Mouse (Mus musculus) left cerebral cortex, postnatal 14 days (tissue): Measurements from ENCODE around the gene Psme2. TPM values are rescaled to one million over a fixed set of nuclear protein-coding genes. Genes with fewer than 3 reads are reported as not detected.

ENCODE experiments used
- DNase-seq, 2 experiments: peaks; one replicate each; pipeline ENCODE4 v3.0.0; 2021 to 2022; ENCODE audit warnings: low spot score in 2 of 2, mixed read lengths in 1 of 2
- intact Hi-C: fragments of 180-260 bp; cut with DNase I; formaldehyde crosslinking; loops from one replicate; pipeline ENCODE4 v1.15.1; 2025
- total RNA-seq, 2 experiments: library from RNA; stranded (reverse); gene quantifications; 2 replicates each; pipeline ENCODE4 v1.2.3; 2021

Gene Psme2
- total RNA-seq, 2 experiments from 2014 or later: 48.1 to 49.0 TPM

- intact Hi-C loops: no loop called here
- no peak for DNase-seq
These were observed 15.2 kb downstream of the Psme2 start for GRCm38 (mm10) chr14:55575711-55576110.

GRCm38 (mm10) chr14:55575302-55575701 lies 15.6 kb downstream of the Psme2 start, which contains the start of gene Fitm1:
Fitm1 (plus strand) TSS chr14:55575617.
- no peak for DNase-seq
- intact Hi-C loops: no loop called here

DNA sequence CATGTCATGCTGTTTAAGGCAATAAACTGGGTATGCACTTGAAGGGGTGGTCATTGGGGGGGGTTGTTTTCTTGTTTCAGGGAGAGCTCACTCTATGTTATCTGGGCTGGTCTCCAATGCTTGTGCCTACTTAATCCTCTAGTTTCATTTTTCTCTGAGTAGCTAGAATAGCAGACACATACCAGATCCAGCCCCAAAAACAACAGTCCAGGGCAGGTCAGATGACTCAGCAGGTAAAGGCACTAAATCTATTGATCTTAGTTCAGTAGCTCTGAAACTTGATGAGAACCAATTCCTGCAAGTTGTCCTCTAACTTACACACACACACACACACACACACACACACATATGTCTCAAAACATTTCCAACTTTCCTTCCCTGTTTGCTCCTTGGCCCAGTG lies 19.2 kb downstream of the Psme2 start:
- intact Hi-C loops: no loop called here
- no peak for DNase-seq

GRCm38 (mm10) chr14:55570588-55570987 lies 20.3 kb downstream of the Psme2 start:
- no peak for DNase-seq
- intact Hi-C loops: no loop called here

DNA sequence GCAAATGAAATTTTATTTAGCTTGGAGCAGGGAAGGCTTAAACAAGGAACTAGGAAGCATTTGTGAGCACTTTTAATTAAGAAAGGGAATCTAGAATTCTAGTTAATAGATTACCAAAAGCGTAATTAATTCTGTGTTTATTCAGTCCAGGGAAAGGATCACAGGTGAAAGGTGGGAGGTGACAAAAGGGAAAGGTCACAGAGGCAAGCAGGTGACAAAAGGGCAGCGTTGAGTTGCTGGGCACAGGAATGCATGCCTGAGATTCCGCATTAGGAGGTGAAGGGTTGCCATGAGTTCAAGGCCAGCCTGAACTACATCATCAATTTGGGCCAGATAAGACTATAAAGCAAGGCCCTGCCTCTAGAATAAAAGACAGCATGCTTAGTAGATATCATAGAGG lies 23.4 kb downstream of the Psme2 start:
- intact Hi-C loops: no loop called here
- no peak for DNase-seq

GRCm38 (mm10) chr14:55565748-55566147 lies 25.2 kb downstream of the Psme2 start:
- DNase-seq: no peak
- intact Hi-C loops: no loop called here

DNA sequence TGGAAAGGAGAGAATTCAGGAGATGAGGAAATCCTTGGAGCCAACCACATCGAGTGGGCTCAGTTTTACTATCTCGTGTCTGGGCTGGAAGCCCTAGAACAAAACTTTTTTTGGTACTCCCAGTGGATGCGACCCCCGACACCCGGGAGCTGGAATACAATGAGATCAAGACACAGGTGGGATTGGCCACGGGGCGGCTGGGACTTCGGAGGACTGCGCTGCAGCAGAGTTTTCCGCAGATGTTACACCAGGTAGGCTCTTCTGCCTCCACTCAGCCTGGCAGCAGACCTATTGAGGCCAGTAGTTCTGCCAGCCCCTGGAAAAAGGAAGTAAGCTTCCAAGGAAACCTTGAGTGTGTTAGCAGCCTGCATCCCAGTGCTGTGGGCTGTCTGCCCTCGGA lies 27.7 kb downstream of the Psme2 start:
- intact Hi-C loops: no loop called here
- no peak for DNase-seq

DNA sequence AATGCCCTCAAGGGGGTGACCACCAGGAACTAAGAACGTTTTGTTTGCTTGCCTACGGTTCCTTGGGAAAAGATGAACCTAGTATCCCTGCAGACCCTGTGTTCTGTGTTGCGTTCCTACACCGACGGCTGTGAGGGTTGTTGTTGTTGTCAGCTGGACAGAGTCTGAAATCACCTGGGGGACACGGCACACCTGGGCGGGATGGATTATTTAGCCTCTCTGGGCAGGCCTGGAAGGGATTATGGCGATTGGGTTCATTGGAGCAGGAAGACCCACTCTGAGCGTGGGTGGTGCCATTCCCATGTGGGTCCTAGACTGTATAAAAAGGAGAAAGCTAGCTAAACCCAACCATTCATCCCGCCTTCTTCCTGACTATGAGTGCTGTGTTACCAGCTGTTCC lies 29.1 kb downstream of the Psme2 start:
- no peak for DNase-seq
- intact Hi-C loops: no loop called here

- DNase-seq: peak; percentile 98 to 100
- intact Hi-C loops: no loop called here
These were observed 30.5 kb downstream of the Psme2 start, which contains the start of gene A730061H03Rik for GRCm38 (mm10) chr14:55560202-55561073. A730061H03Rik (minus strand) TSS chr14:55560406.

DNA sequence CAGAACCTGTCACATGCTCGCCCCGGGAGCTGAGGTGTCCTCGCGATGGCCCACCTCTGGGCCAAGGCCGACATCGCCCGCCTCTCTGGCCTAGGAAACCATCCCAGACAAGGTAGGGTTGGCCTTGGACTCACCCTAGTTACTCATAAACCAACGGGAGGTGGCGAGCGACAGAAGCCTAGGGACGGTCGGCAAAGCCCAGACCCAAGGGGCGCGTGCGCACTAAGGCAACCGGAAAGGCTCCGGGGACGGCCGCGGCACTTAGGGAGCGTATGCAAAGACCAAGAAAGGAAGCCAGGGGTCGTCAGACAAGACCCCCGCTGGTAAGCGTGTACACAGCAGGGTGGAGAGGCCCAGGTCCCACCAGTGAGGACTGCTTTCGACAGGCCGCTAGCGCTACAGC lies 31.1 kb downstream of the Psme2 start, which contains the start of gene Dcaf11:
TSS of gene Dcaf11 (plus strand) at position 208 of the 403 bp plus-strand sequence.
- intact Hi-C loops: no loop called here
- peak; percentile 89 to 90 for DNase-seq

DNA sequence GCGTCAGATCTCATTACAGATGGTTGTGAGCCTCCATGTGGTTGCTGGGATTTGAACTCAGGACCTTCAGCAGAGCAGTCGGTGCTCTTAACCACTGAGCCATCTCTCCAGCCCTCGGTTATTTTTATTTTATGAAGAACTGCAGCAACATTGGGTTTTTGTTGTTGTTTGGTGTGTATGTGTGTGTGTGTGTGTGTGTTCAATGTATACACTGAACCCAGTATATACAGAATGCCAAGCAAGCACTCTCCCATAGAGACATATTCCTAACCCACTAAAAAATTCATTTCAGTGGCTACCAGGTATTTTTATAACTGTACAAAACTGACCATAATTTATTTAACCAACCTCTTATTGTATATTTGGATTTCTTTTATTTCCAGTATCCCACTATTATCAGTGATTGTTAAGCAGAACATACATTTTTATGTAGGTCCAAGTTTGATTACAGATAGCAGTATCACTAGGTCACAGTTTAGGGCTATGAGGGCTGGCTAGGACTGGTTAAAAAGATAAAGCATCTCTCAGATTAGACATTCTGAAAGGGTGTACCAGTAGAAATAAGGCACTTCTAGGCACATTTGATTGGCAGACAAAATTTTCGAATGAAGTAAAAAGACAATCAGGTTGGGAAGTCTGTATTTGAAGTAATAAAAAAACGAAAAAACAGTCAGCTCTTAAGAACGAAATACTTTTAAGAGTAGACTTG lies 32.0 kb downstream of the Psme2 start:
- no peak for DNase-seq
- intact Hi-C loops: no loop called here

- no peak for DNase-seq
- intact Hi-C loops: loop anchor here (1.0 kb wide), 1 partner anchor 64 kb away; no protein-coding TSS in a partner anchor
These were observed 33.3 kb downstream of the Psme2 start for GRCm38 (mm10) chr14:55557587-55557986.

DNA sequence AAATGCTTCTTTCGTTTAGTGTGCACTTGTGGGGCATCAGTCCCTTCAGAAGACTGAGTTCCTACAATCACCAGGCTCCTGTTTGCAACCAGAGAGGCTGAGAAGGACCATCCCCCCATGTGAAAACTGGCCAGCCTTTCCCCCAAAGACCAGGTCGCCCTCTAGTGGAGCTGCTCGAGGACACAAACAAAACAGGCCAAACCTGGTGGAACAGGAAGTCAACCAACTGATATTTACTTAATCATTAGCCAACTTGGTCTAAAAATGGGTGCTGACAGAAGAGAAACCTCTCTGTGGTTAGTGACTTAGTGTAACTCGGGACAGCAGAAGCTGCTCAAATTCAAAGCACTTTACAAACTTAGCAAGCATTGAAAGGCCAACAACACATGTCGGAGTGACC lies 33.9 kb downstream of the Psme2 start:
- intact Hi-C loops: loop anchor here (1.0 kb wide), 1 partner anchor 64 kb away; no protein-coding TSS in a partner anchor
- peak; percentile 72 to 73 for DNase-seq

DNA sequence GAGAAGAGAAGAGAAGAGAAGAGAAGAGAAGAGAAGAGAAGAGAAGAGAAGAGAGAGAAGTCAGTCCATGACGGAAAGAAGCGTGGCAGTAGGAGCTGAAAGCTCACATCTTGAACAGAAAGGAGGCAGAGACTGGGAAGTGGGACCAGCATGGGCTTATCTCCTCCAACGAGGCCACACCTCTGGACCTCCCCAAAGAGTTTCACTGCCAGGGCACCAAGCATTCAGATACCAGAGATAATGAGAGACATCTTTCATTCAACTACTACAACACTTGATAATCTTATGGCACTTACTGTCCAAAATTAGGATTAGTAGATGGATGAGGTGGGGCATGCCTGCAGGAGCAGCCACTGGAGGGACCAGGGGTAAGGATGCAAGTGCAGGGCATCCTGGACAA lies 35.1 kb downstream of the Psme2 start:
- intact Hi-C loops: no loop called here

GRCm38 (mm10) chr14:55554635-55555034 lies 36.3 kb downstream of the Psme2 start:
- no peak for DNase-seq
- intact Hi-C loops: no loop called here

More for the DNA sequence above, 35.1 kb downstream of the Psme2 start:
- no peak for DNase-seq

DNA sequence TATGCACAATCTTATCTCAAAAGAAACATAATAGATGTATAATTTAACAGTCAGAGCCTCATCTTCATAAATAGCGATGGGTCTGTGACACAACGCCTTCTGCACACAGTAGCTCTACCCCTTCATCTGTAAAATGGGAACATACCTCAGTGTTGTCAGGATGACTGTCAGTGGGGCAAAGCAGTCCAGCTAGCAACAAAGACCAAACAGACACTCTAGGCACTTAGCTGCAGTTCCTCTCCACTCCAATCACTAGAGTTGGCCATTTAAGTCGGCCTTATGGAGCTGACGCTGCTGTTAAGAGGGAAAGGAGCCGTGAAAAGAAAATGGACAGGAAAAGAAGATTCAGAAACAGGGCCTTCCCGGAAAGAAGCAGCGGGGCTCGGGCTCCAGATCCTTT lies 39.1 kb downstream of the Psme2 start:
- DNase-seq: no peak
- intact Hi-C loops: no loop called here

DNA sequence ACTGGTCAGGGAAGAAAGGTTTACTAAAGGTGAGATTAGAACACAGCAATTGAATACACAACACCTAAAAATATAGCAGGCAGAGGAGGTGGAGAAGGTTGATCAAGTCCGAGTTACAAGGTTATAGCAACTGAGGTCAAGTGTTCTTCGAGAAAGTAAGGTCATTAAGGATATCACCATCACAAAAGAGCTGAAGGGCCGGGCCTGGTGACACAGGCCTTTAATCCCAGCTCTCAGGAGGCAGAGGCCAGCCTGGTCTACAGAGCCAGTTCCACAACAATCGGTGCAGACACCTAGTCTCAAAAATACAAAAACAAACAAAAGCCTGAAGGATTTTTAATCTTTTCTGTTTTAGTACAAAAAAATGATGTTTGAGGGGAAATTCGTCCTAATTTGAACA lies 39.6 kb downstream of the Psme2 start:
- intact Hi-C loops: no loop called here

DNA sequence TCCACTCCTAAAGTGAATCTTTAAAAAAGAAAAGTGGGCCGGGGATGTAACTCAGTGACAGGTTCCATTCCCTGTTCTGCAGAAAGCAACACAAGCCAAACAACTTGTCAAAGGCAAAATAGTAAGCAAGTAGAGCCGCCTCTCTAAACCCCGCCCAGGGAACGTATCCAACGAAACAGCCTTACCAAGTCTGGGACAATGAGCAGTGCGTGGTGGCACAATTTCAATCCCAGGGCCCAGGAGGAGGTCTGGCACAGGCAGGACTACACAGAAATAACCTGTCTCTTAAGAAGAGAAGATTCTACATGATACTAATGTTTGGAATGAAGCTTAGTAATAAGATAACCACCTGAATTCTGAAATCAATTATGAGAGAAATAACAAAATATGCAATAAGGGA lies 40.7 kb downstream of the Psme2 start:
- intact Hi-C loops: no loop called here

More for the DNA sequence above, 39.6 kb downstream of the Psme2 start:
- DNase-seq: no peak

GRCm38 (mm10) chr14:55544334-55544733 lies 46.6 kb downstream of the Psme2 start:
- intact Hi-C loops: loop anchor here (10.0 kb wide), 1 partner anchor 400 kb away; no protein-coding TSS in a partner anchor
- peak in 1 of 2 experiments; percentile 12 for DNase-seq

More for the DNA sequence above, 40.7 kb downstream of the Psme2 start:
- DNase-seq: no peak

DNA sequence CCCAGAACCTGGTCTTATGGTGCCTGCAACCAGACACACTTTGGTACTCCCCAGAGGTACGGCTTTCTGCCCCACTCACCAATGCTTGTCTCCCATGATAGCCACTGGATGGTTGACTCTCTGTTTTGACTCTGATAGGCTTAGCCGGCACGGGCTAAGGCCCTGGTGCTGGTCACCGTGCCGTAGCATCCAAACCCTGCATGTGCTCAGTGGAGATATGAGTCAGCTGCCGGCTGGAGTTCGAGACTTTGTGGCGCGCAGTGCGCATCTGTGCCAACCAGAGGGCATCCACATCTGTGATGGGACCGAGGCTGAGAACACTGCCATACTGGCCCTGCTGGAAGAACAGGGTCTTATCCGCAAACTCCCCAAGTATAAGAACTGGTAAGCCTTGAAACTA lies 48.6 kb downstream of the Psme2 start:
- DNase-seq: no peak
- intact Hi-C loops: loop anchor here (10.0 kb wide), 1 partner anchor 397 kb away; no protein-coding TSS in a partner anchor
